Mouse (Mus musculus) heart, adult 2 months (tissue): Measurements from ENCODE around the gene Nr2e3.

Source experiments
- CTCF ChIP-seq: fragments of 200-600 bp; IDR thresholded peaks from 2 replicates; pipeline ENCODE4 v1.8.1; 2022; ENCODE audit warnings: antibody characterized with exemption, mild to moderate bottlenecking, moderate library complexity
- POLR2A ChIP-seq: fragments of 200-500 bp; IDR thresholded peaks from 2 replicates; pipeline ENCODE4 v1.6.1; 2011; ENCODE audit warnings: mild to moderate bottlenecking, low read depth, low read length, control low read depth; ENCODE audit not compliant: insufficient read depth

- no peak for TF ChIP-seq POLR2A
- TF ChIP-seq CTCF = no peak
These were observed 57.1 kb downstream of the Nr2e3 start for GRCm38 (mm10) chr9:59903382-59903781.
